23 mouse cellular contexts compared by ENCODE assay signal in genomic region chr8:95991826-95992463, GRCm38 (mm10).
DNase-seq lines count a peak whose midpoint lies in the region; ATAC-seq and TF ChIP-seq lines count a peak whose summit lies in the region.
"Had no signal": no experiment of that assay in that cellular context is flagged by ENCODE, and none has a peak within 500 bp of the region (broad histone marks: within the 10 kb centered on the region; RNA-seq: fewer than 3 reads in every experiment).

No protein-coding gene starts in this region.

- no peaks in the 10 kb centered on the region for H3K9me3 ChIP-seq in forebrain, embryonic 13.5 days (replicated peaks)
- no peaks in the 10 kb centered on the region for H3K9me3 ChIP-seq in forebrain, postnatal 0 days (ENCODE audit: low read length)
- H3K9me3 ChIP-seq in forebrain, embryonic 15.5 days = no peaks in the 10 kb centered on the region
- H3K9me3 ChIP-seq: embryonic facial prominence, embryonic 12.5 days; G1E; limb, embryonic 10.5 days; liver, embryonic 15.5 days; lung, embryonic 15.5 days; stomach, embryonic 15.5 days had no signal

- H3K4me3 ChIP-seq in forebrain, embryonic 13.5 days = no peak overlapping the region
- H3K4me3 ChIP-seq in forebrain, postnatal 0 days (ENCODE audit: low read depth, low read length) = no peak overlapping the region
- H3K4me3 ChIP-seq in forebrain, embryonic 15.5 days = no peak overlapping the region
- H3K4me3 ChIP-seq: embryonic facial prominence, embryonic 12.5 days; erythroblast, embryonic 14.5 days; limb, embryonic 10.5 days; liver, embryonic 15.5 days; lung, embryonic 15.5 days; stomach, embryonic 15.5 days had no signal

- peaks cover 14% of the 10 kb centered on the region for H3K4me1 ChIP-seq in forebrain, embryonic 13.5 days
- no peaks in the 10 kb centered on the region for H3K4me1 ChIP-seq in forebrain, postnatal 0 days (ENCODE audit: insufficient read depth)
- H3K4me1 ChIP-seq in forebrain, embryonic 15.5 days = peaks cover 13% of the 10 kb centered on the region
- H3K4me1 ChIP-seq: liver, embryonic 15.5 days; lung, embryonic 15.5 days; stomach, embryonic 15.5 days had no signal

- H3K36me3 ChIP-seq in forebrain, embryonic 13.5 days (ENCODE audit: poor library complexity, severe bottlenecking) = no peaks in the 10 kb centered on the region
- no peaks in the 10 kb centered on the region for H3K36me3 ChIP-seq in forebrain, postnatal 0 days (ENCODE audit: insufficient read depth)
- H3K36me3 ChIP-seq in forebrain, embryonic 15.5 days = no peaks in the 10 kb centered on the region
- H3K36me3 ChIP-seq: embryonic facial prominence, embryonic 12.5 days; G1E; limb, embryonic 10.5 days; liver, embryonic 15.5 days; lung, embryonic 15.5 days; stomach, embryonic 15.5 days had no signal

- DNase-seq in forebrain, postnatal 0 days = no peak
- DNase-seq in lung, postnatal 36 days = peak; percentile 0
- no peak for DNase-seq in lung, postnatal 14 days
- DNase-seq in R1 (ENCODE audit: low read depth, low spot score) = peak; percentile 10
- DNase-seq in heart, postnatal 4 days = no peak
- DNase-seq: adrenal gland, postnatal 10 days; B cell, adult 2 months; cerebellum, adult 9-11 months; kidney, adult 11 months; kidney, postnatal 4 days; liver; thymus, postnatal 36 days had no signal

- TF ChIP-seq CTCF in forebrain, postnatal 0 days (IDR thresholded peaks at IDR 0.05; ENCODE audit: low read depth) = no peak

- no peaks in the 10 kb centered on the region for H3K27me3 ChIP-seq in forebrain, embryonic 13.5 days
- H3K27me3 ChIP-seq in forebrain, postnatal 0 days (ENCODE audit: insufficient read depth, low read length) = no peaks in the 10 kb centered on the region
- no peaks in the 10 kb centered on the region for H3K27me3 ChIP-seq in forebrain, embryonic 15.5 days
- H3K27me3 ChIP-seq: embryonic facial prominence, embryonic 12.5 days; liver, embryonic 15.5 days; lung, embryonic 15.5 days; stomach, embryonic 15.5 days had no signal

- H3K4me2 ChIP-seq in forebrain, embryonic 13.5 days = peak overlapping the region; percentile 4; the same call in 1 of the 2 replicates
- H3K4me2 ChIP-seq in forebrain, postnatal 0 days (ENCODE audit: low read depth) = no peak overlapping the region
- no peak overlapping the region for H3K4me2 ChIP-seq in forebrain, embryonic 15.5 days (replicated peaks)
- H3K4me2 ChIP-seq: embryonic facial prominence, embryonic 12.5 days; liver, embryonic 15.5 days; lung, embryonic 15.5 days; stomach, embryonic 15.5 days had no signal

- WGBS in forebrain, embryonic 13.5 days = 39% methylated on average over 8 of the region's 8 CpGs
- 31% methylated on average over 8 of the region's 8 CpGs for WGBS in forebrain, postnatal 0 days
- 30% methylated on average over 8 of the region's 8 CpGs for WGBS in forebrain, embryonic 15.5 days

- H3K9ac ChIP-seq in forebrain, embryonic 13.5 days = no peak overlapping the region
- no peak overlapping the region for H3K9ac ChIP-seq in forebrain, postnatal 0 days
- no peak overlapping the region for H3K9ac ChIP-seq in forebrain, embryonic 15.5 days (replicated peaks)
- H3K9ac ChIP-seq: embryonic facial prominence, embryonic 12.5 days; liver, embryonic 15.5 days; lung, embryonic 15.5 days; stomach, embryonic 15.5 days had no signal

- ATAC-seq in forebrain, embryonic 13.5 days = peak; percentile 76; the same call in 1 of the 2 replicates
- ATAC-seq in forebrain, postnatal 0 days = no peak
- ATAC-seq in forebrain, embryonic 15.5 days (replicated peaks) = peak; percentile 57; the same call in 1 of the 2 replicates
- ATAC-seq: hindbrain, embryonic 16.5 days had no signal

- peak overlapping the region; percentile 10; the same call in 1 of the 2 replicates for H3K27ac ChIP-seq in forebrain, embryonic 13.5 days
- no peak overlapping the region for H3K27ac ChIP-seq in forebrain, postnatal 0 days (ENCODE audit: low read depth, low read length)
- H3K27ac ChIP-seq in forebrain, embryonic 15.5 days (replicated peaks) = no peak overlapping the region
- H3K27ac ChIP-seq: embryonic facial prominence, embryonic 12.5 days; limb, embryonic 10.5 days; liver, embryonic 15.5 days; lung, embryonic 15.5 days; macrophage; stomach, embryonic 15.5 days had no signal

Comparison
In these comparisons a context has a peak if more than half of its experiments do, and no peak if none do; other contexts are left out.
1. DNase-seq: peak in lung, postnatal 36 days (single experiment) and R1 (single experiment); none in forebrain, postnatal 0 days (single experiment), lung, postnatal 14 days (single experiment) and heart, postnatal 4 days (single experiment).